Mouse (Mus musculus): ENCODE results near the gene Smpd4. TPM values are rescaled to one million over a fixed set of nuclear protein-coding genes. Genes with fewer than 3 reads are reported as not detected.

The Smpd4 gene
- polyA plus RNA-seq, 1 experiment = 42.5 TPM

- Histone ChIP-seq H3K27ac (ENCODE audit: insufficient read depth, low read length) (no peak overlapping the region), H3K4me3 (ENCODE audit: extremely low read depth, insufficient read depth, insufficient read length) (no peak overlapping the region), H3K36me3 (ENCODE audit: control insufficient read depth, insufficient read depth, low read length) (peaks cover 5% of the 10 kb centered on the region; the same call in 1 of the 2 replicates), H3K4me1 (ENCODE audit: control insufficient read depth, insufficient read depth, insufficient read length) (no peaks in the 10 kb centered on the region; the same call in 1 of the 2 replicates), H3K27me3 (ENCODE audit: control insufficient read depth, insufficient read depth, low read length) (no peaks in the 10 kb centered on the region)
- TF ChIP-seq POLR2A (IDR thresholded peaks at IDR 0.05; ENCODE audit: low read depth, low read length) (no peak), CTCF (IDR thresholded peaks at IDR 0.05; ENCODE audit: extremely low read depth, insufficient read depth, insufficient read length, insufficient replicate concordance) (no peak)
- no peak for DNase-seq (ENCODE audit: low read depth in 1 of 2, low spot score in 2 of 2)
- 93% methylated on average over 1 of the region's 1 CpGs for WGBS
These were observed 2.8 kb downstream of the Smpd4 start for GRCm38 (mm10) chr16:17621936-17622335.

- Histone ChIP-seq H3K36me3 (ENCODE audit: control insufficient read depth, insufficient read depth, low read length) (peaks cover 22% of the 10 kb centered on the region; the same call in 1 of the 2 replicates), H3K4me1 (ENCODE audit: control insufficient read depth, insufficient read depth, insufficient read length) (no peaks in the 10 kb centered on the region), H3K27ac (ENCODE audit: insufficient read depth, low read length) (no peak overlapping the region), H3K27me3 (ENCODE audit: control insufficient read depth, insufficient read depth, low read length) (no peaks in the 10 kb centered on the region), H3K4me3 (ENCODE audit: extremely low read depth, insufficient read depth, insufficient read length) (no peak overlapping the region)
- no peak for DNase-seq (ENCODE audit: low read depth in 1 of 2, low spot score in 2 of 2)
- 81% methylated on average over 8 of the region's 8 CpGs for WGBS
- TF ChIP-seq CTCF (IDR thresholded peaks at IDR 0.05; ENCODE audit: extremely low read depth, insufficient read depth, insufficient read length, insufficient replicate concordance) (peak; percentile 29; the same call in 1 of the 2 replicates), POLR2A (IDR thresholded peaks at IDR 0.05; ENCODE audit: low read depth, low read length) (no peak)
These were observed 6.5 kb downstream of the Smpd4 start for GRCm38 (mm10) chr16:17625488-17626268.

- WGBS = 94% methylated on average over 5 of the region's 5 CpGs
These were observed 7.1 kb downstream of the Smpd4 start for GRCm38 (mm10) chr16:17626269-17626555.

DNA sequence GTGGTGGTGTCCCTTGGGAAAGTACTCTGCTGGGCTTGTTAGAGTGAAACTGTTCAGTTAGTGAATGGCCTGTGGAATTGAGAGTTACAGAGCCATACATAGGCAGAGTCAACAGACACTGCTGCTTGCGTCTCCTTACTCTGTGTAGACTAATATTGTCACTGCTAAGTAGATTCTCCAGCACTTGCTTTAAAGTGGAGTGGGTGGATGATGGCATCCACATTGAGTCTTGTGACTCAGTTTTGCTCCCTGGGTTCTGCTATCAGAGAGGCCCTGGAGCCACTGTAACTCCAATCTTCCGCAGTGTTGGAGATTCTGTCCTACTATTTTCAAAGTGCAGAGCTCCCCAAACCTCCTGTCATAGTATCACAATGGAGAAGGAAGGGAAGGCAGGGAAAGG, 13.4 kb downstream of the Smpd4 start:
- H3K4me3 ChIP-seq (ENCODE audit: extremely low read depth, insufficient read depth, insufficient read length) = no peak overlapping the region
- peaks cover 21% of the 10 kb centered on the region for H3K36me3 ChIP-seq (ENCODE audit: control insufficient read depth, insufficient read depth, low read length)
- no peak overlapping the region for H3K27ac ChIP-seq (ENCODE audit: insufficient read depth, low read length)
- H3K27me3 ChIP-seq (ENCODE audit: control insufficient read depth, insufficient read depth, low read length) = no peaks in the 10 kb centered on the region
- H3K4me1 ChIP-seq (ENCODE audit: control insufficient read depth, insufficient read depth, insufficient read length) = no peaks in the 10 kb centered on the region
- TF ChIP-seq CTCF (IDR thresholded peaks at IDR 0.05; ENCODE audit: extremely low read depth, insufficient read depth, insufficient read length, insufficient replicate concordance) (no peak), POLR2A (IDR thresholded peaks at IDR 0.05; ENCODE audit: low read depth, low read length) (no peak)
- no peak for DNase-seq (ENCODE audit: low read depth in 1 of 2, low spot score in 2 of 2)
- 98% methylated on average over 2 of the region's 2 CpGs for WGBS

More at GRCm38 (mm10) chr16:17626269-17626555, 7.1 kb downstream of the Smpd4 start:
- H3K27me3 ChIP-seq (ENCODE audit: control insufficient read depth, insufficient read depth, low read length) = no peaks in the 10 kb centered on the region
- H3K4me3 ChIP-seq (ENCODE audit: extremely low read depth, insufficient read depth, insufficient read length) = no peak overlapping the region
- H3K36me3 ChIP-seq (ENCODE audit: control insufficient read depth, insufficient read depth, low read length) = peaks cover 22% of the 10 kb centered on the region; the same call in 1 of the 2 replicates
- no peaks in the 10 kb centered on the region for H3K4me1 ChIP-seq (ENCODE audit: control insufficient read depth, insufficient read depth, insufficient read length)
- TF ChIP-seq CTCF (IDR thresholded peaks at IDR 0.05; ENCODE audit: extremely low read depth, insufficient read depth, insufficient read length, insufficient replicate concordance) = no peak
- no peak for TF ChIP-seq POLR2A (IDR thresholded peaks at IDR 0.05; ENCODE audit: low read depth, low read length)
- H3K27ac ChIP-seq (ENCODE audit: insufficient read depth, low read length) = no peak overlapping the region
- DNase-seq (ENCODE audit: low read depth in 1 of 2, low spot score in 2 of 2) = no peak

DNA sequence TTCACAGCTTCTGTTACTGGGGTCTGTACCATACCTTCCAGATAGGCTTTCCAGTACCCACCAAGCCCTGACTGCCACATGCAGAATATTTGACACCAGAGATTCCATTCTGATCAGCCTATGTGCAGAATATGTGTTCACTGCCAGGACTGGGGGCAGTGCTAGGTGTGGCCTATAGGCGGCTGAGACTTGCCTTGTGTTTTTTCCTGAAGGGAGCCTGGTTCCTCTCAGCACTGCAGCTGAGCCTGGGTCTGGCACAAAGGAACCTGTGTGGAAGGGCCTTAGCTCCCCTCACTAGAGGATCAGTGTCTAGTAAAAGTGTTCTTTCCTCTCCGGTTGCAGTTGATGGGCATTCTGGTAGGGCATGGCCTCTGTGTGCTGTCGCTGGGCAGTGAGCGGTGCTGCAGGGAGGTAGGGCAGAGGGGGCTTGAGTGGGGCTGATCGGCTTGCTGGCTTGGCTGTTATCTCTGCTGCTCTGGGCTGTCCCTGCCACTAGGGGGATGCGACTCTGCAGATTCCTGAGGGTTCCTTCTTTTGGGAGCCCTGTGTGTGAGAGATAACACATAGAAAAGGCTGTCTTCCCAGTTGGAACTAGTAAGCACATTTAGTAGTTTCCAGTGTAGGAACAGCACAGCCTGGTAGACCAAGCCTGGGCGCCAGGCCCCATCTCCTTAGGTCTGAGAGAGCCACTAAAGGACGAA, 14.5 kb downstream of the Smpd4 start:
- 90% methylated on average over 8 of the region's 8 CpGs for WGBS
- no peak for DNase-seq (ENCODE audit: low read depth in 1 of 2, low spot score in 2 of 2)
- Histone ChIP-seq H3K4me3 (ENCODE audit: extremely low read depth, insufficient read depth, insufficient read length) (no peak overlapping the region), H3K4me1 (ENCODE audit: control insufficient read depth, insufficient read depth, insufficient read length) (no peaks in the 10 kb centered on the region), H3K27ac (ENCODE audit: insufficient read depth, low read length) (no peak overlapping the region), H3K36me3 (ENCODE audit: control insufficient read depth, insufficient read depth, low read length) (peaks cover 15% of the 10 kb centered on the region), H3K27me3 (ENCODE audit: control insufficient read depth, insufficient read depth, low read length) (no peaks in the 10 kb centered on the region)
- TF ChIP-seq CTCF (IDR thresholded peaks at IDR 0.05; ENCODE audit: extremely low read depth, insufficient read depth, insufficient read length, insufficient replicate concordance) (no peak), POLR2A (IDR thresholded peaks at IDR 0.05; ENCODE audit: low read depth, low read length) (no peak)

DNA sequence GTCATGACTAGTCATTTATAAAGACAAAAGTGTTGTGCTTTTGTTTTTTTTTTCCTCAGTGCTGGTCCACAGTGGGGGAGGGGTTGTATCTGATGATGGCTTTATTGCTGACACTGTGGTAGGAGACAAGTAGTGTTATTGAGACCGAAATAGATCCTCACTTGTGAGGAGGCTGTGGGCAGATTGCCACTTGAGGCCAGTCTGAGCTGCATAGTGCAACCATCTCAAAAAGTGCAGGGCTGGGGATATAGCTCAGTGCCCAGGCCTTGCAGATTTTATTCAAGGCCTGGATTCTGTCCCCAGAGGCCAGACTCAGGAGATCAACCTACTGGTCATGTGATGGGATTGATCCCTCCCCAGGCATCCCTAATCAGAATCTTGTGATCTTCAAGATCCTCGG, 17.8 kb downstream of the Smpd4 start:
- Histone ChIP-seq H3K27ac (ENCODE audit: insufficient read depth, low read length) (no peak overlapping the region), H3K4me3 (ENCODE audit: extremely low read depth, insufficient read depth, insufficient read length) (no peak overlapping the region), H3K4me1 (ENCODE audit: control insufficient read depth, insufficient read depth, insufficient read length) (no peaks in the 10 kb centered on the region), H3K27me3 (ENCODE audit: control insufficient read depth, insufficient read depth, low read length) (no peaks in the 10 kb centered on the region), H3K36me3 (ENCODE audit: control insufficient read depth, insufficient read depth, low read length) (peaks cover 29% of the 10 kb centered on the region)
- no peak for TF ChIP-seq POLR2A (IDR thresholded peaks at IDR 0.05; ENCODE audit: low read depth, low read length)
- 81% methylated on average over 2 of the region's 2 CpGs for WGBS
- no peak for DNase-seq (ENCODE audit: low read depth in 1 of 2, low spot score in 2 of 2)

GRCm38 (mm10) chr16:17637610-17638009, 18.5 kb downstream of the Smpd4 start:
- Histone ChIP-seq H3K4me3 (ENCODE audit: extremely low read depth, insufficient read depth, insufficient read length) (no peak overlapping the region), H3K4me1 (ENCODE audit: control insufficient read depth, insufficient read depth, insufficient read length) (no peaks in the 10 kb centered on the region), H3K27ac (ENCODE audit: insufficient read depth, low read length) (peak overlapping the region; percentile 3; the same call in 1 of the 2 replicates), H3K27me3 (ENCODE audit: control insufficient read depth, insufficient read depth, low read length) (no peaks in the 10 kb centered on the region), H3K36me3 (ENCODE audit: control insufficient read depth, insufficient read depth, low read length) (peaks cover 30% of the 10 kb centered on the region)
- 88% methylated on average over 2 of the region's 2 CpGs for WGBS
- no peak for DNase-seq (ENCODE audit: low read depth in 1 of 2, low spot score in 2 of 2)
- TF ChIP-seq CTCF (IDR thresholded peaks at IDR 0.05; ENCODE audit: extremely low read depth, insufficient read depth, insufficient read length, insufficient replicate concordance) (no peak), POLR2A (IDR thresholded peaks at IDR 0.05; ENCODE audit: low read depth, low read length) (no peak)
